Mouse (Mus musculus): ENCODE measurements around the gene Spen. TPM values are rescaled to one million over a fixed set of nuclear protein-coding genes. Genes with fewer than 3 reads are reported as not detected.
A peak's percentile ranks its signal among the peaks of the same experiment; 100 is the strongest.
"Not testable (repeated sequence)": the region's sequence is repeated elsewhere in the genome, so short reads cannot be mapped to it uniquely, and the experiment has no call there.

The Spen gene
- total RNA-seq, 4 experiments from 2014 or later: 29.2 to 32.2 (median 30.1) TPM

DNA sequence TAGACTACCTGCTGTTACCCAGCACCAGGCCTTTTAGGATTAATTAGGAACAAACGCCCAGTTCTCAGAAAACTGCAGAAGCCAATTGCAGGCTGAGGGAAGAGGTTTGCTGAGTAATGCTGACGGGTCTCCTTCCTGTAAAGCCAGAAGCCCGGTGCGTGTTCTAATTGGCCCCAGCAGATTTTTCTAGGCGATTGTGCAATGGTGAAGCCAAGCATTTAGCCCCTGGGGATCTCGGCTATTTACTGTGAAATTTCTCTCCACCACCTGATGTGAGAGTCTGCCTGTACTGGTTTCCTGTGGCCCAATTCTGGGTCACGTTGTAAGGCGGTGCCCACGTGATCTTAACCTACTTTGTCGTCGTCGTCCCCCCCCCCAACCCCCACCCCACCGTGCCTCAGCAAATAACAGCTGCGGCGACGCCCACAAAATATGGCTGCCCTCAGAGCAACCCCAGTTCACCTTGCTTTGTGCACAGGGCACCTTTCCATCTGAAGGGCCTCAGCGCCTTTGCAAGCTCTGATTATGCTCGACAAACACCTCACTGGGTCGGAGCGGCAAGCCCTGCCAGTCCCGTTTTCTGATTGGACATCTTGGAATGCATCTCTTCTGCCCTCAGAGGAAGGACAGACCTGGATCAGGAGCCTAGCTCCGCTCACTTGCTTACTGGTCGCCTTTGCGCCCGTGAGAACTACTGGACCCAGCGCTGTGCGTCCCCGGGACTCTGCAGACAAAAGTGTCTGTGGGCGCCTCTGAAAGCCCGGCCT, 20.9 kb upstream of the Spen start:
- peak; percentile 89 for DNase-seq (ENCODE audit: low spot score)

DNA sequence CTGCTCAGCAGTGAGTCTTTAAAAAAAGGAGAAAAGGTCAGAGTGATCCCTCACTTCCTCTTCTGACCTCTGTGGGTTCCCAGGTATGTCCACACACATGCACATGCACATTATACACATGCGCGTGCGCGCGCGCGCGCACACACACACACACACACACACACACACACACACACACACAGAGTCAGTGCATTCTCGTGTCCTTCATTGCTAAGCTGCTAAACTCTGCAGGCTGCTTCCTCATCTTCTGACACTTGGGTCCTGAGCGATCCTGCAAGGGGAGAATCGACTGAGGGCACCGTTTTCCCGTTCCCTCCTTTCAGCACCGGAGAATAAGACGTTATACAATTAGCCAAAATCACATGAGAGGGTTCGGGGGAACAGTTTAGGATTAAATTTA, 20.3 kb upstream of the Spen start:
- DNase-seq (ENCODE audit: low spot score): peak; percentile 37

DNA sequence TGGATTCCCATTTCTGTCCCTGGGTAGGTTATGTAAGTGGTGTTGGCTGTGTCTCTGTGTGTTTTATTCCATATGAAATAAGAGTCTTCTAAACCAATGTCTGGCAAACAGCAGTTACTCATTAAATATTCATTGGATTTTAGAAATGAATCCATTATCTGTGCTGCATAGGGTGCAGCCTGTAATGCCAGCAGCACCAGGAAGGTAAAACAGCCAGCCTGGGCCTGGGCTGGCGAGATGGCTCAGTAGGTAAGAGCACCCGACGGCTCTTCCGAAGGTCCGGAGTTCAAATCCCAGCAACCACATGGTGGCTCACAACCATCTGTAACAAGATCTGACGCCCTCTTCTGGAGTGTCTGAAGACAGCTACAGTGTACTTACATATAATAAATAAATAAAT, 17.8 kb upstream of the Spen start:
- DNase-seq (ENCODE audit: low spot score): not testable (repeated sequence)

DNA sequence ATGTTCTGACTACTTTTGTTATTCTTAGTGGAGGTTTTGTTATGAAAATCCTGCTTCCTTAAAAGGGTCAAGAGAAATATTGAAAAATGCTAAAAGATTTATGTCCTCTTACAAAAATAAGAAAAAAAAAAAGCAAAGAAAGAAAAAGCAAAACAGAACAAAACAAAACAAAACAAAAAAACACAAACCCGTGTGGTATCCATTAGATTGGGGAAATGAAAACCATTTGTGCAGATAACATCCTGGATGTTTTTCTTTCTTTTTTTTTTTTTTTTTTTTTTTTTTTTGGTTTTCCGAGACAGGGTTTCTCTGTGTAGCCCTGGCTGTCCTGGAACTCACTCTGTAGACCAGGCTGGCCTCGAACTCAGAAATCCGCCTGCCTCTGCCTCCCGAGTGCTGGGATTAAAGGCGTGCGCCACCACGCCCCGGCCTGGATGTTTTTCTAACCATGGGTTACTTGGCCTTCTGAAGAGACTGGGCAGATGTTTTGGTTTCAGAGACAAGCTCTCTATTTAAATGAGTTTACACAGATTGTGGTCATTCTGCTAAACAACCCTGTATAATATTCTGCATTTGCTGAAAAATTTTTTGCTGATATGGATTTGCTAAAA, 16.0 kb upstream of the Spen start:
- not testable (repeated sequence) for DNase-seq (ENCODE audit: low spot score)

GRCm38 (mm10) chr4:141552484-141552883, 14.1 kb upstream of the Spen start:
- no peak for DNase-seq (ENCODE audit: low spot score)

GRCm38 (mm10) chr4:141547299-141547698, 8.9 kb upstream of the Spen start:
- DNase-seq (ENCODE audit: low spot score): no peak

DNA sequence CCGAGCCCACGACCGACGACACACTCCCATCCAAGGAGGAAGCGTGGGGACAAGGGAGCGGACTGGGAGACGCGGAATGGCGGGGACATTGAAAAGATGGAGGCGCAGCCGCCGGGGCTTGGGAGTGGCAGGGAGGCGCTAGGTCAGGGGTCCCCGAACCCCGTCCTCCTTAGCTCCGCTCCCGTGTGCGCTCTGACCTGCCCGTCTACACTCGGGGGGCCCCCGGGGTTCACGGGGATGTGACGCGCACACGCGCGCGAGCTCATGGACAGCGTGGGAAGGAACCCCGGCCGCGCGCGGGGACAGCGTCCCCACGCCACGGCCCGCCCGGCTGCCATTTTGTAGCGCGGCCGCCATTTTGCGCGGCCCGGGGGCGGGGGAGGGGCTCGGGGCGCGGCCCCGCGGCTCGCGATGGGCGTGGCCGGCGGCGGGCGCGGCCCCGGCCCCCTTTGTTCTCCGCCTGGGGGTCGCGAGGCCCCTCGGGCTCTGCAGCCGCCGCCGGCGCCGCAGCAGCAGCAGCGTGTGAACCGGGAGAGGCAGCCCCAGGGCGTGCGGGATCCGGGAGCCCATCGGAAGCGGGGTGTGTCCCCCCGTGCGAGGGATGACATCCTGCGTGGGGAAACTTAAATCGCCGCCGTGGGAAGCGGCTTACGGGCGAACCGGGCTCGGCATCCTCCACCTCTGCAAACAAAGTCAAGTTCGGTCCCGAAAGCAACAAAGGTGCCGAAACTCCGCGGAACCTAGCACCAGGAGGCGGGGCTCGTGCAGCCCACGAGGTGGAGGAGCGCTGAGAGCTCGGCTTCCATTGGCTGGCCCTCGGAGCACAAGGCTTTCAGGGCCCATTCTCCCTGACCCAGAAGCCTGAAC, 8.2 kb upstream of the Spen start:
- peak; percentile 81 for DNase-seq (ENCODE audit: low spot score)

DNA sequence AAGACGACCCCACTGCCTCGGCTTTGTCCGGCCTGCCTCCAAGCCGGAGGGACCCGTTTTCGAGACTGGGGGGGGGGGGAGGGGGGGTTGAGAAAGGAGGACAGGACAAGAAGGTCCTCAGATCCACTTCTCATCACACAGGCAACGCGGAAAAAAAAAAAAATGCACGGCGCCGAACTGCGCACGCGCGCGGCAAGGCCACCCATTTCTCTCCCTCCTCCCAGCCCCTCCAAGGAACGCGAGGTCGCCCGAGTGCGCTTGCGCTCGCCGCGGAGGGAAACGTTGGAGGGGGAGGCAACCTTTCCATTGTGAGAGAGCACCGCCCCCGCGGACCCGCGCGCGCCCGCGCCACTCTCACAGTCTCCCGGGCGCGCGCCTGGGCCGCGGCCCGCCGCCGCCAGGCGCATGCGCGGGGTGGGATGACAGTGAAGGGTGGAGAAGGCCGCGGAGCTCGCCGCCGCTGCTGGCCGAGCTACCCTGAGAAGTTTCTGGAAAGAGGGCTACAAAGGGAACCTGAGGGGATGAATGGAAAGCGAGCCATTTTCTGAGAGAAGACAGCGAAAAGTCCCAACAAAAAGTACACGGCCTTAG, 7.4 kb upstream of the Spen start:
- DNase-seq (ENCODE audit: low spot score): peak; percentile 99

DNA sequence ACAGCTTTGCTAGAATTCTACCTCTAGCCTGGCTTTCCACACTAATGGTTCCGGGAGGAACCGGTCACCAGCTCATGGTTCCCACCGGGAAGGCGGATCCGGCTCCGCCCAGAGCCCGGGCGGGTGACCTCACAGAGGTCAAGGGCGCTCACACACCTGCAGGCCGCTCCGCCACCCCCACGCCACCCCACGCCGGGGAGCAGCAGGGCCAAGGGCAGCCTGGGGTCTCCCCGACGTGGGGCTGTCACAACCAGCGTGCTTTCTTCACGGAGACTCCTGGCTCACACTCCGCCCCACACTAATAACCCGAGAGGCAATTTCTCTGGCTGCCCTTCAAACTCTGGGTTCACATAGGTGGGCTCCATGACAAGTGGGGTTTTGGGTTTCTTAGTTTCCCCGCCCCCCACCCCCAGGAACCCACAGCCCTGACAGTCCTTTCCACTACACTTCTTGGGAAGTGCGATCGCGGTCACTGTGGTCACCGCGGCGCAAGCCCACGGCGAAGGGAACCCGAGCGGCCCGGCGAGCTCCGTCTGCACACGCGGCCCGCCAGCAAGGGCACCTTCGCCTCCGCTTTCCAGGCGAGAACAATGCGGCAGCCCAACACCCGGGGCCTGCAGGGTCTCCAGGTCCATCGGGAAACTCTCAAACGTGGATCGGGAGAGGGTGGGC, 6.8 kb upstream of the Spen start:
- peak; percentile 74 for DNase-seq (ENCODE audit: low spot score)

- no peak for DNase-seq (ENCODE audit: low spot score)
These were observed 6.1 kb upstream of the Spen start for GRCm38 (mm10) chr4:141544536-141544935.

GRCm38 (mm10) chr4:141543593-141543992, 5.2 kb upstream of the Spen start:
- DNase-seq (ENCODE audit: low spot score): no peak

DNA sequence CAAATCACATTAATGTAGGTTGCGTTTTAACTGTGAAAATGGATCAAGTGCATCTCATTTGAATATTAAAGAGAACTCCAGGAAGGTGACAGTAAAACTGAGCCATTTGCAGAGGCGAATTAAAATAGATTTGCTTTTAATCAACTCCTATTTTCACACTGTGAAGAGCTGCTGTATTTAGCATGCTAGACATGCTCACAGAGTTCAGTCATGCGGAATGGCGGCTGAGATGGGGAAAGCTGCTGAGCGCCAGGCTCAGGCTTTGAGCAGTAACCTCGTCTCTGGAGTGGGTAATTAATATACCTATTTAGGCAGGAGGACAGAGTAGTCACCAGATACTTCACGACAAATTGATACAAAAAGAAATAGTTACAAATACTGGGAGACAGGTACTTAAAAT, 3.5 kb upstream of the Spen start:
- DNase-seq (ENCODE audit: low spot score): no peak

DNA sequence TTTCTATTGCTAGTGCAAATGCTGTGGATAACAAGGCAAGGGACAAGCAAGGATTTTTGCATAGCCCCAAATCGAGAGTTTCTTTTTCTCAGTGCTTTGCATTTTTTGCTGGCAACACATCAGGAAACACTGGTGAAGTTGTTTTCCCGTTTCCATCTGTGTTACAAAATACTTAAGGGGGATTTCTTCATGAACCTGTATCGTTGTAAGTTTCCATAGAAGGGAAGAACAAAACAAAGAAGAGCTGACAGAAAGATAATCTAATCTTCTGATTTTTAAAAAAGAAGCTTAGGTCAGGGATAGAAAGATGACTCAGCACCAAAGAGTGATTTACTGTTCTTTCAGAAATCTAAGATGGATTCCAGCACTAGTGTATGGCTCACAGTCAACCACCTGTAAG, 2.4 kb upstream of the Spen start:
- DNase-seq (ENCODE audit: low spot score): no peak

- DNase-seq (ENCODE audit: low spot score): no peak
These were observed 893 bp upstream of the Spen start for GRCm38 (mm10) chr4:141539213-141539767.

DNA sequence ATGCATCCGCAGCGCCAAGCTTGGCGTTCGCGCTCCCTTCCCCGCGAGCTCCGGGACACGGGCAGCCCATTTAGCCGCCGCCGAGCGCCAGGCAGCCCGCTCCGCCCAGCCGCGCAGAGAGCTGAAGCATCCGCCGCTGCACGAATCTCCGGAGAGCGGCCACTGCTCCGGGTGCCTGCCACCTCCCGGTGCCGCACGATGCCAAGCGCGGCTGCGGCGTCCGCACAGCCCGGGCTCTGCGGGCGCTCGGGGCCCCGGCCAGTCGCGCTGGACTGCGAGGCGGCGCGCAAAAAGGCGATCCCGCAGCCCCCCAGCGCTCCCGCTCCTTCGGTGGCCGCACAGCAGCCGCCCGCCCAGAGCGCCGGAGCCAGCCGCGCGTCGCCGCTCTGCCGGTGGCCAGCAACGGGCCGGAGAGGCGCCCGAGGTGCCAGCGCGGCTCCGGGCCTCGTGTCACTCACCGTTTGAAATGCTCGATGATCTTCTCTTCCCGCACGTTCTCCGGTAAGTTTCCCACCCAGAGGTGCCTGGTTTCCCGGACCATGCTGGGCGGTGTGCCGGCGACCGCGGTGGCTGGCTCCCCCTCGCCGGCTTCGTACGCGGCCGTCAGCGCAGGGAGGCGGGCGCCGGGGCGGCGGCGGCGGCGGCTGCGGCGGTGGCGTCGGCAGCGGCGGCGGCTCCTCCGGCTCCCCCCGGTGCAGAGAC, 540 bp downstream of the Spen start:
- DNase-seq (ENCODE audit: low spot score): no peak

DNA sequence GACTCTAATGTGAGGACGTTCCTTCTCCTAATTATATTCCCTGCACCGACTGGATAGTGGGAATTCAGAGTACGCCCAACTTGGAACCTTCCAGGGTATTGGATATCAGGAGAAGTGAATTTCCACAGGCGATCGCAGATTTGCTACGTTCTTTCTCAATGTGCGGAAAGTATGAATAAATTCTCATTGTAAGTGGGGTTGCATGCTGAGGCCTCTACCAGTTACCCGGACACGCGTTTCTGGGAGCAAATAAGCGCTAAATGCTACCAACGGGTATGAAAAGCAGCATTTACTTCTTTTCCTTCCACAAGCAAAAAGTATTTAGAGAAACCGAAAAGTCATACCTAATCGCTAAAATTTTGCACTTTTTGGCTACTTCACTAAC, 1.2 kb downstream of the Spen start:
- DNase-seq (ENCODE audit: low spot score): peak; percentile 37

DNA sequence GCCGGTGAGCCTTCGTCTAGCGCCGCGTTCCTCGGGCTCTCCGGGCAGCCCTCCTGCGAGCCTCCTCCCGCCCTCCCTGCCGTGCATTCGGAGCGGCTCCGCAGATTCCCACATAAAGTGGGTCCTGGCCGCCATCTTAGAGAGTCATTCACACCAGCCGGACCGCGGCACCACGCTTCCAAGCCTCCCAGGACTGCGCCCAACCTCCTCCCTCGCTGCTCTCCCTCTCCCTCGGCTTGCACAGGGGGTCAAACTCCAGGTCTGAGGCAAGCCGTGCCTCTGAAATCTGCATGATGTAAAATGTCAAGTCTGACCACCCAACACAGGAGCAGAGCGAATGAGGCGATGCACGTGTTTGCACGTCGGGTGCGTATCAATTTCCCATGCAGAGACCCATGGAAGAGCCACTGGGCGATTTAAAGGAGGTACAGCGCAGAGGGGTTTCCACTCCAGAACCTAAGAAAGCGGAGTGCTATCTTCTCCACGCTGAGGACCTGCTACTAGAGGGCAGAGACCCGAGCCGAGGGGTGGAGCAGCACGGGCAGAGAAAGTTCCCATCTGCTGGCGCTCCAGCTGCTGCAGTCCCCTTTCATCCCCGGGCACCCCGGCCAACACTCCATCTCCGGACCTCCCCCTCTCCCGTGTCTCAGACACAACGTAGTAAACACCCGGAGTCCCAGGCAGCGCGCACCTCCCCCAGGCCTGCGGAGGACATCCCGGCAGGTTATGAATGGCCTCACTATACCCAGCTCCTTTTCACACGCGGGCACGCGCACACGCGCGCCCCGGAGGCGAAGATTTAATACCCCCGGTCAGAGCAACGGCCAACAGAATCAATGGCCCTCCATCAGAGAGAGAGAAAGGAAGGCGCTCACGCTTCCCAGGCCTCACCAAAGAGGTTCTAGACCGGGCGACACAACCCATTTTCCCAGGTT, 1.8 kb downstream of the Spen start:
- DNase-seq (ENCODE audit: low spot score): peak; percentile 47

DNA sequence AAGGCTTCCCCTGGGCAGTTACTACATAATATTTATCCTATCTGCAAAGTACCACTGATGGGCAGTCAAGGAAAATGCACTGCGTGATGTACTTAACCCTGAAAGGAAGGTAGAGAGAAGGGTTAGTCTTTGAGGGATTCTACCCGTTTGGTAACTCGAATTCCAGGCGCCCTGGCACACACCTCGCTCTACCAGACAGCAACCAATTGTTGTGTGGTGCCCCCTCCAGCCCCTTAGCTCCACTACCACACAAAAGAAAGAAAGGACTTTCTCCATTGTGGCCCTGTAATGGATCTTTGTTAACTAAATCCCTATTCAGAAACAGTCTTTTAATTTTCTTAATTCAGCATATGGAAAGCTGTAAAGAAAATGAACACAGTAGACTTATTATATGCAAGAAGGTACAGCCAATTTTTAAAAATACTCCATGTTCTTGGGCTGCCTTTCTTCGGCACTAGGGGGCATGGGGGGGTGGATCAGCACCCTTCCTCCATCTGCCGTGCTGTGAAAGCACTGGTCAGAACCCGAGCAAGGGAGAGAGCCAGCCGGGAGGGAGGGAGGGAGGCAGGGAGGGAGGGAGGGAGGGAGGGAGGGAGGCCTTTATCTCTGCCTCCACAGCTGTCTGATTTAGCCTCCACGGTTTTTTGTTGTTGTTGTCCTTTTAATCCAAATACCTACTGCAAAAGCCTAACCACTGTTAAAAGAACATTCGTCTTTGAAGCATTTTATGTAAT, 3.3 kb downstream of the Spen start:
- DNase-seq (ENCODE audit: low spot score): peak; percentile 55

DNA sequence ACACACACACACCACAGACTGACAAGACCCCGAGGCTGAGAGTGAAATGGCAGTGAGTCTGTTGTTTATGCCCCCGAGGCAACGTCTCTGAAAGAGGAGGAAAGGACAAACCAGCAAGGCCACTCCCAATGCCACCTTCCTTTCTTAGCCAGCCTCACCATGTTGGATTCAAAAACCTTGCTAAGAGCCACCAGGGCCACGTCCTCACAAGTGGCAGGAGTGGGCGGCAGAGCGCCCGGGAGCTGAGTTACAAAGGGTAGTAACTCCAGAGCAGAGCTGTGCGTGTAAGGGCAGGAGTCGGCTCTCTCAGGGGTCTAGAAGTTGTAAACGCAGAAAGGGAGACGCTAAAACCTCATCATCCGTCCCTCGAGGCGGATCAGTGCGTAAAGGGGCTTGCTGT, 7.4 kb downstream of the Spen start:
- no peak for DNase-seq (ENCODE audit: low spot score)
